Mouse (Mus musculus): ENCODE measurements at regions not wholly inside any gene's neighbourhood (a gene's known extent, or its start where the extent isn't known, plus 50 kb on each side); places are given as distances from the start of the nearest gene placed in this dataset.

GRCm38 (mm10) chr8:97254169-97254568 lies 1365.8 kb upstream of the Got2 start:
- TF ChIP-seq POLR2A (IDR thresholded peaks at IDR 0.05; ENCODE audit: borderline replicate concordance, extremely low read depth, low read depth, low read length) (no peak), CTCF (IDR thresholded peaks at IDR 0.05; ENCODE audit: insufficient read depth, low read length) (no peak)
